Mouse (Mus musculus) frontal cortex, adult 2 months (tissue): ENCODE results near the gene Trmt61a. TPM values are rescaled to one million over a fixed set of nuclear protein-coding genes. Genes with fewer than 3 reads are reported as not detected.
"Not testable (repeated sequence)": the region's sequence is repeated elsewhere in the genome, so short reads cannot be mapped to it uniquely, and the experiment has no call there.

Experiments used
- DNase-seq, 2 experiments: peaks; one replicate each; pipeline ENCODE4 v3.0.0; 2022; ENCODE audit warnings: low spot score in 1 of 2; ENCODE audit errors: extremely low spot score in 1 of 2
- polyA plus RNA-seq: library from polyadenylated mRNA; depleted of rRNA; stranded (reverse); fragments of >200 nt; gene quantifications from 2 replicates; pipeline ENCODE4 v1.2.3, GENCODE M21; 2012; rRNA removed

Trmt61a gene
- 21.0 and 21.9 TPM in 2 replicates for polyA plus RNA-seq

DNA sequence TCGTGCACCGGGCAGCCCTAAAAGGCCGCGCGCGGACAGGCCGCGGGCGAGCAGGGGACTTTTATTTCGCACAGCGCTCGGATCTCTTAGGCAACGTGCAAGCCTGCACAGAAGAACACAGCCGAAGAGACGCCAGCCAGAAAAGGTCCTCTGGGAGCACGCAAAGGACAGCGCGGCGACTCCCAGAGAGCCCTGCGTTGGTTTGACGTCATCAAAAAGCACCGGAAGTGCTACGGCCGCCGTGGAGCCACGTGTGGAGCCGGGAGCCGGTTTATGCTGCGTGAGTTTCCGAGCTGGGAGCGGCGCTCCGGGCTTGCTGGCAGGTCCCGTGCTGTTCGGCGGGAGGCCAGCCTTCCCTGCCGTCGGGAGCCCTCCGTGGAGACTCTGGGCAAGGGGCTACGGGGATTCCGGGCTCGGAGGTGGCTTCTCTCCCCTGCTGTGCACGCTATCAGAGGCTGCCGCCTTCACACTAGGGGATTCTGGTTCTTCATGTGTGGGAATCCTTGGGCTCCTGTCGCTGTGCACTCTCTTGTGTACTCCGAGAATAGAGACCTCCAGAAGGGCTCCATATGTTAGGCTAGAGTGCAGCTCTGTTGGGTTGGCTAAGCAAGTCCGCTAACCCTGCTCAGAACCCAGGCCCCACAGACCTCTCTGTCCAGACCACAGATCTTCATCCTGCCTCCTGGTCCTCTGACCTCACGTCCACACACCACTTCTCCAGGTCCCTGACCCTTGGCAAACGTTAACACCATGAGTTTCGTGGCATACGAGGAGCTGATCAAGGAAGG is at the start of gene Trmt61a:
Gene Trmt61a, plus strand, starts transcription at position 224 of the 788 bp plus-strand sequence.
- DNase-seq = peak in 1 of 2 experiments; percentile 92

GRCm38 (mm10) chr12:111648061-111648645 is 29.8 kb upstream of the Trmt61a start:
- peak in 1 of 2 experiments; percentile 82 for DNase-seq

DNA sequence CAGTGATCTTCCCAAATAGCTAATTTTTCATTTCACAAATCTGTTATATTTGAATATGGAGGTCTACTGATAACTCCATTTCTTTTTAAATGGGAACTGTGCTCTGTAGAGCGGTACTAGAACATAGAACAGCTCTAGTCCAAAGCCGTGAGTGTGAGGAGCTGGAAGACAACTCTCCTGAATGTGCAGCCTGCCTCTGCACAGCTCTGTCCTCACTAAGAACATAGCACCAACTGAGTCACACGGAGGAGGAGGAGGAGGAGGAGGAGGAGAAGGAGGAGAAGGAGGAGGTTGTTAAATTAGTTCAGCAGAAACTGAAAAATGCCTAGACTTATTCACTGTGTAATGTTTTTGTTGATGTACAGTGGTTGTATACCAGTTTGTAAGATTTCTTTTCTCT is 25.0 kb upstream of the Trmt61a start:
- DNase-seq = peak in 1 of 2 experiments; percentile 44

GRCm38 (mm10) chr12:111653434-111653833 is 24.5 kb upstream of the Trmt61a start:
- peak in 1 of 2 experiments; percentile 90 for DNase-seq

DNA sequence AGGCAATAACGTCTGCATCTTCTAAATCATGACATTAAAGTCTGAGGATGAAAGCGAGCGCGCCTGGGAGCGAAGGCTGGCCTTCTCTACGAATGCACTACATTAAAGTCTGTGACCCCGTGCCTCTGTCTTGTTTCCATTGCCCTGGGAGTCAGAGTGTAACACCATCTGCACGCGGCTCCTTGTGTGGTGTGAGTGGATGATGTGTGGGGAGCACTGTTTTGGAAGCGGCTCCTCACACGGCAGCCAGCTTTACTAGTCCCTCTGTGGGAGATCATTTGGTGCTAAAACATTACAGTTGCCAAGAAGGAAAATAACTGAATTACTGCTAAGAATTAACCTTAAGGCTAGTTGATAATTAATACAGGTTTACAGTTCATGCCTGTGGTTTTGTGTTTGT is 22.2 kb upstream of the Trmt61a start:
- DNase-seq = no peak

DNA sequence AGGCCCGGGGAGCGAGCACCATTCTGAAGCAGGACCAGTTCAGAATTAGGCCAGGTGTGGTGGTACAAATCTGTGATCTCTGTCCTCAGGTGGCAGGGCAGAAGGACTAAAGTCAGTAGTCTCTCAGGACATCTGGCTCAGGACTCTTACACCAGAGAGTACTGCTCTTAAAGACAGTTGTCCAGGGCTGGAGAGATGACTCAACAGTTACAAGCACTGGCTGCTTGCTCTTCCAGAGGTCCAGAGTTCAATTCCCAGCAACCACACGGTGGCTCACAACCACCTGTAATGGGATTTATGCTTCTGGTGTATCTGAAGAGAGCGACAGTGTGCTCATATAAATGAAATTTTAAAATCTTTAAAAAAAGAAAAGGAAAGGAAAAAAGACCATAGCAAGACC is 18.6 kb upstream of the Trmt61a start:
- DNase-seq = no peak

DNA sequence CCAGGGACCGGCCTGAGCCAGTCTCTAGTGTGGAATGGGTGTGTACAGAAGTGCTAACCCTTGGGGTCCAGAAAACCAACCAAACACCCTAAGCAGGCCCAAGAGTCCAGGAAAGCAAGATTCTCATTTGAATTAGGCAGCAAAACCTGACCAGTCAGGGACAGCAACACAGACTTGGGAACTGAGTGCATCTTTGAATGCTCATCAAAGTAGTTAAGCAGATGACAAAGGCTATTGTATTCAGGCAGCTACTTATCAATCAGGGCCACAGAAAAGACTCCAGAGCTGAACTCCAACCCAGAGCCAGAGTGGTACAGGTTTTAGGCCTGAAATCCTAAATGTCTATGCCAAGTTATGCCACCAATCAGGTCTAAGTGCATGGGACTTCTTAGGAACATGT is 17.3 kb upstream of the Trmt61a start:
- DNase-seq = no peak

GRCm38 (mm10) chr12:111661554-111661953 is 16.4 kb upstream of the Trmt61a start:
- not testable (repeated sequence) for DNase-seq

GRCm38 (mm10) chr12:111663228-111664143 is 14.4 kb upstream of the Trmt61a start:
- peak in 1 of 2 experiments; percentile 39 for DNase-seq

GRCm38 (mm10) chr12:111664144-111664634 is 13.7 kb upstream of the Trmt61a start:
- DNase-seq = no peak

GRCm38 (mm10) chr12:111665041-111665880 is 12.6 kb upstream of the Trmt61a start:
- DNase-seq = no peak

- DNase-seq = peak; percentile 83 to 85
Observed at GRCm38 (mm10) chr12:111666380-111666779, 11.5 kb upstream of the Trmt61a start.

GRCm38 (mm10) chr12:111667421-111667820 is 10.5 kb upstream of the Trmt61a start:
- no peak for DNase-seq

GRCm38 (mm10) chr12:111668457-111668912 is 9.4 kb upstream of the Trmt61a start:
- DNase-seq = peak; percentile 93 to 99

DNA sequence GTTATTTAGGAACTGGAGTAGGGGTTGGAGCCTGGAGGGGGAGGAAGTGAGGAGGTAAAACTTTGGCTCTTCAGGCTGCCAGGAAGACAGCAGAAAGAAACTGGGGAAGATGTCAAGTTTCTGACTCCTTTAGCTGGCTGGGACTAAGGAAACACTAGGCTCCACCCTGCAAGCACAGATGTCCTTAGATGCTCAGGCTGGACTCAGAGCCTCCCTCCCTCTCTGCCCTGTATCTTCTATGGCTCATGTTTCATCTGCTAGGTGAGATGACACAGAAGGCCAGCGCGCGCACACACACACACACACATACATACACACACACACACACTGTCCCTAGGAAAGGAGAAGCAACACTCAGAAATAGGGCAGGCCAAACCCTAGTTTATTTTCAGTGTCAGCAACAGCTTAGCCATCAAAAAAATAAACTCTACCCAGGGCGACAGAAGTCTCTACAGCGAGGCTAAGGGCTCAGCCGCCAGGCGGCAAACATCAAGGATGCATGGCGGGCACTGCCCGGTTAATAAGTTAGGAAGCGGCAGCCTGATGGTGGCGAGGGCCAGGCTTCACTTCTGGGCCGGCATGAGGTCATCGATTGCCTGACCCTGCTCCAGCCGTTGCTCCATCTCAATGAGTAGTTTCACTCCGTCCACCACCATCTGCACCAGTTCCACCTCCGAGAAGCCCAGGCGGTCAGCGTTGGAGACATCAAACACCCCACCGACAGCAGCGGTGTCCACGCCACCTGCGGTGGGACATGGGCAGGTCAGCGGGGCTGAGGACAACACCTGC is 8.7 kb upstream of the Trmt61a start:
- DNase-seq = peak in 1 of 2 experiments; percentile 57

DNA sequence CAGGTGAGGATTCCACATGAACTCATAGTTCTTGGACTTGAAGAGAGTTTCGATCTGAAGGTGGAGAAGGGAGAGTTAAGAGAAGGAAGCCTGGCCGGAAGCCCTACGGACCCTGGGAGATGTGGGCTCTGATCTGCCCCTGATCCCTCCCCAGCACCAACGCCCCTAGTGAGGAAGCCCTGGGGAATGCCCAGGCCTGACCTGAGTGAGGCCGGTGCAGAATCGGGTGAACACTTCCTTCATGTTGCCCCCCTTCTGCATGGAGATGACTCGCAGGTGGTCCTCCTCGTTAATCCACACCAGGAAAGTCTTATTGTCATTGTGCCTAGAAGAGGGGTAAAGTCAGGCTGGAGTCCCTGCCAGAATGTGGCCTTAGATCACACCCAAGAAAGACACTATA is 7.9 kb upstream of the Trmt61a start:
- no peak for DNase-seq

DNA sequence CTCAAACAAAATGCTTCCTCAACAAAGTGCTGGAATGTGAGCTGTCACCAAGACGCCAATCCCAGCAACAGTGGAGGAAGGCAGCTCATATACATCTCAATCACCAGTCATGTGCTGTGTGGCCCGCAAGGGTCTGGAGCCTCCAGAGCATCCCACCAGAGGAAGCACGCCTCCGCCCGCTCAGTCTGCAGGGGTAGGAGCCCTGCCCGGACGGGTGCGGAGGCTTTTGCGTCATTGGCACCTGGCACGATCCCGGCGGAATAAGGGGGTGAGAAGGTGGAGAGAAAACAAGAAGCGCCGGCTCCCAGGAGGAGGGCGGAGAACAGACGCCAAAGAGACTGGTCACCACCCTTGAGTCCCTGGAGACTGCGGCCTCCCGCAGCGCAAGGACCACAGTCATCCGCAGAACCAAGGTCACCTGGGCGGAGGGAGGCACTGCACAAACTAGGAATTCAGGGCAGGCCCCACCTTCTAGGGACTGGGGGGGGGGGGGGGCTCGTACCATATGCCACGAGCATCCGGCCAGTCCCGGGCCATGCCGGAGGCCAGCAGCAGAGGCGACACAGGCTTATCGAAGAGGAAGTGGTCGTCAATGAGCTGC is 7.4 kb upstream of the Trmt61a start:
- peak in 1 of 2 experiments; percentile 84 for DNase-seq

DNA sequence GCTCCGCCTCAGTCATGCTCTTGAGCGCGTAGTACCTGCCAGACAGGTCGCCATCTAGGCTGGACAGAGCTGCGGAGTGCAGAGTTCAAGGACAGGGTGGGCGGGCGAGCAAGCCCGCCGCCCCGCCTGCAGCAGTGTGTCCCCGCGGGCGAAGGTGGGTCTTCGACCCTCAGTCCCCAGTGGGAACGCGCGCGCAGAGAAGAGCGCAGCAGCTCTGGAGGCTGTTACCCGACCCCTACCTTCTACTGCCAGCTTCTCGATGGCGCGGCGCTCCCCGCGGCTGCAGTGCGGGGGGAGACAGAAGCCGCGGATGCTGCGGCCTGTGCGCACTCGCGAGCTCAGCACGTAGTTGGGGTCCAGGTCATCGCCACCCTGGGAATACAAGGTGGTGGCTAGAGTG is 6.9 kb upstream of the Trmt61a start:
- DNase-seq = no peak
